Mouse (Mus musculus): ENCODE measurements around the gene Sema6d. TPM values are rescaled to one million over a fixed set of nuclear protein-coding genes. Genes with fewer than 3 reads are reported as not detected.

Sema6d gene
- polyA plus RNA-seq, 1 experiment, result 3.1 TPM

GRCm38 (mm10) chr2:124223559-124223958 is 133.8 kb downstream of the Sema6d start:
- Histone ChIP-seq H3ac (ENCODE audit: control insufficient read depth, insufficient read length, low read depth) (no peak overlapping the region), H3K79me3 (ENCODE audit: low read depth) (no peaks in the 10 kb centered on the region), H3K36me3 (ENCODE audit: control insufficient read depth, insufficient read depth) (no peaks in the 10 kb centered on the region), H3K27me3 (ENCODE audit: control insufficient read depth, insufficient read depth, insufficient read length) (no peaks in the 10 kb centered on the region), H3K4me3 (ENCODE audit: insufficient read depth, poor library complexity, severe bottlenecking) (no peak overlapping the region), H3K79me2 (ENCODE audit: control insufficient read depth, insufficient read depth) (no peaks in the 10 kb centered on the region)
- no peak for TF ChIP-seq CEBPB (IDR thresholded peaks at IDR 0.05; ENCODE audit: low read depth)

- Histone ChIP-seq H3K79me3 (ENCODE audit: low read depth) (no peaks in the 10 kb centered on the region), H3K36me3 (ENCODE audit: control insufficient read depth, insufficient read depth) (no peaks in the 10 kb centered on the region), H3K4me3 (ENCODE audit: insufficient read depth, poor library complexity, severe bottlenecking) (no peak overlapping the region), H3K79me2 (ENCODE audit: control insufficient read depth, insufficient read depth) (no peaks in the 10 kb centered on the region), H3ac (ENCODE audit: control insufficient read depth, insufficient read length, low read depth) (no peak overlapping the region), H3K27me3 (ENCODE audit: control insufficient read depth, insufficient read depth, insufficient read length) (no peaks in the 10 kb centered on the region)
- no peak for TF ChIP-seq USF1 (IDR thresholded peaks at IDR 0.05; ENCODE audit: low read depth)
Measured at GRCm38 (mm10) chr2:124224328-124224727, 134.6 kb downstream of the Sema6d start.

- H3K36me3 ChIP-seq (ENCODE audit: control insufficient read depth, insufficient read depth), result no peaks in the 10 kb centered on the region
- no peak overlapping the region for H3K4me3 ChIP-seq (ENCODE audit: insufficient read depth, poor library complexity, severe bottlenecking)
- no peak for TF ChIP-seq MAX (IDR thresholded peaks at IDR 0.05)
- TF ChIP-seq MYOD1 (IDR thresholded peaks at IDR 0.05; ENCODE audit: control insufficient read depth, insufficient read length, low read depth), result no peak
- TF ChIP-seq USF1 (IDR thresholded peaks at IDR 0.05; ENCODE audit: low read depth), result no peak
- TF ChIP-seq MYOG (IDR thresholded peaks at IDR 0.05; ENCODE audit: control insufficient read depth, extremely low read depth, insufficient read length), result no peak
- no peak for TF ChIP-seq FOSL1 (IDR thresholded peaks at IDR 0.05; ENCODE audit: insufficient read depth, low read length, poor library complexity, severe bottlenecking)
- TF ChIP-seq CEBPB (IDR thresholded peaks at IDR 0.05; ENCODE audit: low read depth), result no peak
- TF ChIP-seq CTCF (IDR thresholded peaks at IDR 0.05; ENCODE audit: control insufficient read depth, insufficient read depth, insufficient read length), result no peak
- H3K79me3 ChIP-seq (ENCODE audit: low read depth), result no peaks in the 10 kb centered on the region
- H3K27me3 ChIP-seq (ENCODE audit: control insufficient read depth, insufficient read depth, insufficient read length), result no peaks in the 10 kb centered on the region
- no peak overlapping the region for H3ac ChIP-seq (ENCODE audit: control insufficient read depth, insufficient read length, low read depth)
- no peaks in the 10 kb centered on the region for H3K79me2 ChIP-seq (ENCODE audit: control insufficient read depth, insufficient read depth)
Measured at GRCm38 (mm10) chr2:124234636-124235221, 145.0 kb downstream of the Sema6d start.

GRCm38 (mm10) chr2:124235237-124236055 is 145.7 kb downstream of the Sema6d start:
- Histone ChIP-seq H3K4me3 (ENCODE audit: insufficient read depth, poor library complexity, severe bottlenecking) (no peak overlapping the region), H3ac (ENCODE audit: control insufficient read depth, insufficient read length, low read depth) (no peak overlapping the region), H3K27me3 (ENCODE audit: control insufficient read depth, insufficient read depth, insufficient read length) (no peaks in the 10 kb centered on the region), H3K79me2 (ENCODE audit: control insufficient read depth, insufficient read depth) (no peaks in the 10 kb centered on the region), H3K36me3 (ENCODE audit: control insufficient read depth, insufficient read depth) (no peaks in the 10 kb centered on the region), H3K79me3 (ENCODE audit: low read depth) (no peaks in the 10 kb centered on the region)
- TF ChIP-seq USF1 (IDR thresholded peaks at IDR 0.05; ENCODE audit: low read depth) (no peak), CTCF (IDR thresholded peaks at IDR 0.05; ENCODE audit: control insufficient read depth, insufficient read depth, insufficient read length) (no peak), FOSL1 (IDR thresholded peaks at IDR 0.05; ENCODE audit: insufficient read depth, low read length, poor library complexity, severe bottlenecking) (no peak), MYOD1 (IDR thresholded peaks at IDR 0.05; ENCODE audit: control insufficient read depth, insufficient read length, low read depth) (no peak), MAX (IDR thresholded peaks at IDR 0.05) (no peak), MYOG (IDR thresholded peaks at IDR 0.05; ENCODE audit: control insufficient read depth, extremely low read depth, insufficient read length) (no peak), CEBPB (IDR thresholded peaks at IDR 0.05; ENCODE audit: low read depth) (no peak)

- TF ChIP-seq CEBPB (IDR thresholded peaks at IDR 0.05; ENCODE audit: low read depth) (no peak), MAX (IDR thresholded peaks at IDR 0.05) (no peak), USF1 (IDR thresholded peaks at IDR 0.05; ENCODE audit: low read depth) (no peak), MYOG (IDR thresholded peaks at IDR 0.05; ENCODE audit: control insufficient read depth, extremely low read depth, insufficient read length) (no peak), MYOD1 (IDR thresholded peaks at IDR 0.05; ENCODE audit: control insufficient read depth, insufficient read length, low read depth) (no peak), FOSL1 (IDR thresholded peaks at IDR 0.05; ENCODE audit: insufficient read depth, low read length, poor library complexity, severe bottlenecking) (no peak), CTCF (IDR thresholded peaks at IDR 0.05; ENCODE audit: control insufficient read depth, insufficient read depth, insufficient read length) (no peak)
- H3K79me2 ChIP-seq (ENCODE audit: control insufficient read depth, insufficient read depth), result no peaks in the 10 kb centered on the region
Measured at GRCm38 (mm10) chr2:124236831-124237230, 147.1 kb downstream of the Sema6d start.

GRCm38 (mm10) chr2:124243608-124244007 is 153.8 kb downstream of the Sema6d start:
- TF ChIP-seq MAX (IDR thresholded peaks at IDR 0.05) (no peak), CTCF (IDR thresholded peaks at IDR 0.05; ENCODE audit: control insufficient read depth, insufficient read depth, insufficient read length) (no peak), FOSL1 (IDR thresholded peaks at IDR 0.05; ENCODE audit: insufficient read depth, low read length, poor library complexity, severe bottlenecking) (no peak), MYOG (IDR thresholded peaks at IDR 0.05; ENCODE audit: control insufficient read depth, extremely low read depth, insufficient read length) (no peak), CEBPB (IDR thresholded peaks at IDR 0.05; ENCODE audit: low read depth) (no peak), MYOD1 (IDR thresholded peaks at IDR 0.05; ENCODE audit: control insufficient read depth, insufficient read length, low read depth) (no peak)
- no peaks in the 10 kb centered on the region for H3K27me3 ChIP-seq (ENCODE audit: control insufficient read depth, insufficient read depth, insufficient read length)
- no peaks in the 10 kb centered on the region for H3K79me2 ChIP-seq (ENCODE audit: control insufficient read depth, insufficient read depth)
- H3ac ChIP-seq (ENCODE audit: control insufficient read depth, insufficient read length, low read depth), result no peak overlapping the region
- H3K79me3 ChIP-seq (ENCODE audit: low read depth), result no peaks in the 10 kb centered on the region
- no peaks in the 10 kb centered on the region for H3K36me3 ChIP-seq (ENCODE audit: control insufficient read depth, insufficient read depth)
- no peak overlapping the region for H3K4me3 ChIP-seq (ENCODE audit: insufficient read depth, poor library complexity, severe bottlenecking)

More at GRCm38 (mm10) chr2:124236831-124237230, 147.1 kb downstream of the Sema6d start:
- no peaks in the 10 kb centered on the region for H3K36me3 ChIP-seq (ENCODE audit: control insufficient read depth, insufficient read depth)
- no peaks in the 10 kb centered on the region for H3K27me3 ChIP-seq (ENCODE audit: control insufficient read depth, insufficient read depth, insufficient read length)
- H3K79me3 ChIP-seq (ENCODE audit: low read depth), result no peaks in the 10 kb centered on the region
- H3ac ChIP-seq (ENCODE audit: control insufficient read depth, insufficient read length, low read depth), result no peak overlapping the region
- H3K4me3 ChIP-seq (ENCODE audit: insufficient read depth, poor library complexity, severe bottlenecking), result no peak overlapping the region

All from C2C12 (cell line).